Mouse (Mus musculus) heart, adult 18-20 months (tissue): ENCODE data around the gene Ctso. TPM values are rescaled to one million over a fixed set of nuclear protein-coding genes. Genes with fewer than 3 reads are reported as not detected.
A peak's percentile ranks its signal among the peaks of the same experiment; 100 is the strongest.

Experiments
- DNase-seq, 2 experiments: peaks; one replicate each; pipeline ENCODE4 v3.0.0; 2021 to 2022; ENCODE audit warnings: mixed read lengths in 1 of 2
- total RNA-seq, 2 experiments: library from RNA; stranded (reverse); gene quantifications; 2 replicates each; pipeline ENCODE4 v1.2.3; 2021

Ctso gene
- total RNA-seq, 2 experiments from 2014 or later: 8.1 to 10.7 TPM

DNA sequence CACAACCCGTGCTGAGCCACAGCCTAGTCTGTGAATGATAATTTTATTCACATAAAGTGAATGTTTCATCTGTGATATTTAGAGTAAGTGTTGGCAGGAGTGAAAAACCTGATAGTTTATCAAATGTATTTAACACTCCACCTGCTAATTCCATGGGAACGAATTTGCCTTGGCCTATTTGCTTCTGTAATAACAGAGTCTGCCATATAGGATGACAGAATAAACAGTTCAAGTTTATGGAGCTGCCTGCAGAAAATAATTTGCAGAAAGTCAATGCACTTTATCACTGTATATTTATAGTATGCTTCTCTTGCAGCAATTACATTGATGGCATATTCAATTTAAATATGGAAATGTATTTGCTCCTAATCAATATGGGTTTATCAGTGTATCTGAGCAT lies 19.4 kb downstream of the Ctso start:
- no peak for DNase-seq

DNA sequence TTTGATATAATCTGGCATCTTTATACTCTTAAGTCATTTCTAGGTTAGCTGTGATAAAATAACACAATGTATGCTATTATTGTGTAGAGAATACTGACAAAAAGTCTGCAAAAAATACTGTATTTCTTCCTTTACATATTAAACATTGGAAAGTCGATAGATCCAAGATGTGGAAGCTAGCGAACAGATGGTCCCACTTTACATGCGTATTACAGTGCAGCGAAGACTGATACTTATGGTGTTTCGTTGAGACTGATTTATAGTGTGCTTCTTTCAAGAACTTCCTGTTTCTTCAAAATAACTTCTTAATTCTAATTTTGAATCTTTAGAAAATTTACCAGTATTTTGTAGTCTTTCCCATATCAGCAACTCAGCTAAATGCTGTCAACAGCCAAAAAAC lies 25.1 kb downstream of the Ctso start:
- no peak for DNase-seq

DNA sequence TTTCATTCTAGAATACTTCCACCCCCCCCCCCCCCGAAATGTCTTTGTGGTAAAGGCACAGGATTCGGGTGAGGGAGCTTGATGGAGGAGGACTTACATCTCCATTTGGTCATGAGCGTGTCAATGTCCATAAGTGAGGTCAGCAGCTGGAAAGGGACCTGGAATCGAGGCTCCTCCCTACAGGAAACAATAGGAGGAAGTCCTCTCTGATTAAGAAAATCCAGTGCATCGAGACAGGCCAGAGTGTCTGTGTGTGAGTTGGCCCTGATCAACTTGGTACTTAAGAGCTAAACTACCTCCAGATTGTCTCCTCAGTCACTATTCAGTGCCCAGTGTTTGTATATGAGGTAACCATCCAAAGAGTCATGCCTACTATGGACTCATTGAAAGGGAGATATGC lies 28.9 kb downstream of the Ctso start:
- DNase-seq: no peak

DNA sequence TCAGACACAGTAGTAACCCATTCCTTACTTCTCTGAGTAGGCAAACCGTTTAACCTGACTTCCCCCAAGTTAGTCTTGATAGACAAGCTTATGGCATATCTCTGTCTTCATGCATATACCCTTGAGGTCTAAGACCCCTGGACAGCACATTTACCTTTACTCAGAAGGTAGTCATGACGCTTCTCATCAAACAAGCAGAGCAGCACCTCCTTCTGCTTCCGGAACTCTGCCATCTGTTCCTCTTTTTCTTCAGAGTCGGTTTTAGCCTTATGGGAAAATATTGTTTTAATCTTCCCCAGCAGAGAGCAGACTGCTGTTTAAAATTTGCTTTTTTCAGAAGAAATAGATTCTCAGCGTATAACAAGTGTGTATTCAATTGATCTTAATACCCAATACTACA lies 31.4 kb downstream of the Ctso start:
- no peak for DNase-seq

DNA sequence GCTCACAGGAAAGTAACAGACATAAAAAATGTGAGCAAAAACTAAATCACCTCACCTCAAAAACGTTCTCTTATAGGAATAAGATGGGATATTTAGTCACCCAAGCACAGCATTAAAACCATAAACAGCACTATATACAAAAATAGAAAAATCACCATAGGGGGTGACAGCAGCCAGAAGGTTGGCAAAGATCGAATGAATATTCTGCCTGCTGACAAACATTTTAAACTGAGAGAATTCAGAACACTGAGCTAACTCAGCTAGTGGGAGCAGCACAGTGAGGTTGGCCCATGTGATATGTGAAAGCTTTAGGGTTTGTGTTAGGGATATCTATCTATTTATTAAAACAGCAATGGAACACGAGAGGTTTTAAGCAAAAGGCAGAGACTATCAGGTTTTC lies 32.2 kb downstream of the Ctso start:
- no peak for DNase-seq

DNA sequence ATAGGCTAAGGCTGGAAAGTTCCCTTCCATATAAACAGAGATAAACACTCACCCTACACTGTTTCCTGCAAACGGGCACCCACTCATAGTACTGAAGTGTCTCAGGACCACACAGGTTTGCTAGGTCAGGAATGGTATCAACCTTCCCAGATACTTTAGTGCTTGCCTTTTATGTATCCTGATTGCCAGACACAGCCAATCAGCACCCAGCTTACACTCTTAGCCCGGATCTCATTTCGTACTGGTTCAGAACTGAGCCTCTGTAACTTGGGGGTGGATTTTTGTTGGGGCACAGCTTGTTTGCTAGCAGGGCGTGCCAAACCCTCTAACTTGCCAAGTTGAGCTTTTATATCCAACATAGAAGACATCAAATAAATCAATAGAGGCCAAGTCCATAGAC lies 43.2 kb downstream of the Ctso start:
- DNase-seq: no peak

GRCm38 (mm10) chr3:81976102-81976501 lies 43.7 kb downstream of the Ctso start, which contains the start of gene Tdo2:
Gene Tdo2 (minus strand): TSS chr3:81976202.
- no peak for DNase-seq

DNA sequence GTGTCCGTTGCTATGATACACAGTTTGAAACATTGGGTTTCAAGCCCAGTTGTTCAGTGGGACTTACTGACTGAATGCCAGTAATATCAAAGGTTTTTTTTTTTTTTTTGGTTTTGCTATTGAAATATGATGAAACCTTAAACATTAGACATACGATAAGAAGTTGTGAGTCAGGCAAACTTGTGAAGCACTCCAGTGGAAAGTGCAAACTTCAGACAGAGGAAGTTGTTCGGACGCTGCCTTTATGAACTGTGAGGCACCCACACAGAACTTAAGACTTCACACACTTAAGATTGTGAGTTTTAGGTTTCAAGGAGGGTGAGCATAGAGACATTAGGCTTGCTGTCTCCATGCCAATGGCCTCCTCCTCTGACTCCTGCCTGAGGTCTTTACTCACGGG lies 49.2 kb downstream of the Ctso start:
- no peak for DNase-seq

GRCm38 (mm10) chr3:81981990-81982389 lies 49.6 kb downstream of the Ctso start, which contains the start of gene Asic5:
Gene Asic5 (plus strand): TSS chr3:81982290.
- no peak for DNase-seq

DNA sequence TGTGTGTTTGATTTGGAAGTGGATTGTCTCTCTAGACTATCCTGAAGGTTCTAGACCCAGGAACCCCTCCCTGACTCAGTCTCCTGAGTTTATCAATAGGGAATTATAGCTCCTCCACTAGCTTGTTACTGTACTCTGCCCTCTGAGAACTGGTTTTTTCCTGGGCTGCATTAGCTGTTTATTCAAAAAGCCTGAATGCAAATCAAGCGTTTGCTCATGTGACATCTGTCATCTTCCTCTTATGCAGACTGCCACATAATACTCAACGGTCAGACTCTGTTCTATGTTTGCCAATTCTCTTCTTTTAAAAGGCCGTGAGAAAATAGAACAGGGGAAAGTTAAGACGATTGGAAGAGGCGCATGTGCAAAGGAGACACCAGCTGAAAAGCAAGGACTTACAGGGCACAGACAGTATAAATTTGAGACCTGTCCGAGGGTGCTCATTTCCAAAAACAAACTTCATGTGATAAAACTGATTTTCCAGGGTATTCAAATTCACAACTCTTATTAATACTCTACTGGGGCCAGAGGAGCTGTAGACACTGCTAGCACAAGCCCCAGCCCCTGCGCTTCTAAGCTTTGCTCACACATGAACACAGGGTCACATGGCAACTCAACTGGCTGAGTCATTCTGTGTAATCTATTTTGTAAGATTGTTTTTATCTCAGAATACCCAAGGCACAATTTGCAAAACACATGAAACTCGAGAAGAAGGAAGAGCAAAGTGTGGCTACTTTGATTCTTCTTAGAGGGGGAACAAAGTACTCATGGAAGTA lies 50.9 kb downstream of the Ctso start:
- DNase-seq: peak in 1 of 2 experiments; percentile 10

- DNase-seq: no peak
These were observed 52.7 kb downstream of the Ctso start for GRCm38 (mm10) chr3:81985100-81985499.

DNA sequence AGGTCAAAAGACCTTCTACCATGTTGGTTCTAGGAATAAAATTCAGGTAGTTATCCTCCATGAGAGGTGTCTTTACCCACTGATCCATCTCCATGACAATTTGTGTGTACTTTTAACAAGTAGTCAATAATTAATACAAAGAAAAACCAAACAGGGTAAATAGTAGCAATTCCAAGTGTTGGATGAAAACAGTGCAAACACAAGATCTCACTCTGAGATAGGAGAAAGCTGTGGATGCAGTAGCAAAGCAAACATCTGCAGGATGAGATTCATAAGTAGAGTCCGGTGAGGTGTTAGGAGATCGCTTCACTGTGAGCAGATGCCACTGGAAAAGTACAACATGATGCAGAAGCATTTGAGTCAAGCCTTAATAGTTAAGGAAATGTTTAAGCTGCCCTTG lies 53.7 kb downstream of the Ctso start:
- DNase-seq: no peak

GRCm38 (mm10) chr3:81987628-81988027 lies 55.2 kb downstream of the Ctso start:
- no peak for DNase-seq

GRCm38 (mm10) chr3:81989692-81990141 lies 57.3 kb downstream of the Ctso start:
- peak; percentile 10 to 12 for DNase-seq

DNA sequence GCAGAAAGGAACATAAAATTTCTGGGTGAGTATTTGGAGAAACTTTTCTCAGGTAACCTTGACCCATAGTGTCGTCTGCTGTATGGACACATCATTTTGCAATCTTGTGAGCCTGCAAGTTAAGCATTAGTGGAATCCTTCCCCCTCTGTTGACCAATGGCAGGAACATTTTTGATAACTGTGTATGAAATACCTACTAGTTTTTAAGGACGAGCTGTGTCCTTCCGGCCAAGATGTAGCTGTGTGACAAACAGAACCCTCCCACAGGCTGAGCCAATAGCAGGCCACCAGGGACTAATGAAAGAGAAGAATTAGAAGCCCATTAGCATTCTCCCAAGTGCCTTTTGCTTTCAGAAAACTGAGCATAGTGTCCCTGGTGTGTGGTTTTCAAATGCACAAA lies 58.1 kb downstream of the Ctso start:
- no peak for DNase-seq

DNA sequence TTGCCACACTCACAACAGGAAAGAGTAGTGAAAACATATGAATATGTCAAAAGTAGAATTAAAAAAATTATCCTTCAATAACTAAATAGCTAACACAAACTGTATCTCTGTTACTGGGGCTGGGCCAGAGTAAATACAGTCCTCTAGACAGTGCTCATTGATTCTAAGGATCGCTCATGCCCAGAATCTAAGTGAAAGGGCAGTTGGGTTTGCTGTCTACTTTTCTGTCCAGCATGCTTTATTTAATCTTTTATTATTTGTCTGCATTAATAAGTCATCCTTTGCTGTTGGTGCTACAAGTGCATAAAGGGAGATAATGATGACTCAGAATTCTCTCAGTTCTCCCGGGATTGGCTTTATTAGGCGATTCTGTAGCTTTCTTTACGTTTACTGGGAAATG lies 63.0 kb downstream of the Ctso start:
- DNase-seq: no peak

DNA sequence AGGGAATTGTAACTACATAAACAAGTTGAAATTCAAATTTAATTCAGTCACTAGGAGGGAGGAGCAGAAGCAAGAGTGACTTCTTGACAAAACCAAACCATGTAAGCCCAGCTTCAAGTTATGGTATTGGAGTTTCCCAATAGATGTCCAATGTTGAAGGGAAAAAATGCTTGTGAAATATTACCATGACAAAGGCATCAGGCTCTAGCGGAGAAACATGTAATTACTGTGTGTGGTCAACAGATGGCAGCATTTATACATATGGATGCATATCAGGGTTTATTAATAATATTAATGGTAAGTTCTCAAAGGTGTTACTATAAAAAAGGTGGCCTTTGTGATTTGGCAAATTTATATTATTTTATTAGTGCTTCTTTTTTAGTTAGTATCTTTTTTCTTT lies 63.6 kb downstream of the Ctso start:
- DNase-seq: peak; percentile 33 to 53

Other genes starting within 250 kb of the Ctso start
- gene Tdo2, start 43.6 kb downstream of the Ctso start, total RNA-seq: not detected
- gene Asic5, start 49.7 kb downstream of the Ctso start, total RNA-seq: not detected
- 10 to 100 TPM; 10.3 to 12.0 TPM for gene Gucy1b1, start 142.1 kb downstream of the Ctso start, total RNA-seq
- 10 to 100 TPM; 15.0 to 16.4 TPM for gene Gucy1a1, start 213.2 kb downstream of the Ctso start, total RNA-seq